Mouse (Mus musculus): Measurements from ENCODE around the gene Adam11. TPM values are rescaled to one million over a fixed set of nuclear protein-coding genes. Genes with fewer than 3 reads are reported as not detected.

Gene Adam11
- total RNA-seq, 2 experiments from 2014 or later: 0.84 to 1.4 TPM

DNA sequence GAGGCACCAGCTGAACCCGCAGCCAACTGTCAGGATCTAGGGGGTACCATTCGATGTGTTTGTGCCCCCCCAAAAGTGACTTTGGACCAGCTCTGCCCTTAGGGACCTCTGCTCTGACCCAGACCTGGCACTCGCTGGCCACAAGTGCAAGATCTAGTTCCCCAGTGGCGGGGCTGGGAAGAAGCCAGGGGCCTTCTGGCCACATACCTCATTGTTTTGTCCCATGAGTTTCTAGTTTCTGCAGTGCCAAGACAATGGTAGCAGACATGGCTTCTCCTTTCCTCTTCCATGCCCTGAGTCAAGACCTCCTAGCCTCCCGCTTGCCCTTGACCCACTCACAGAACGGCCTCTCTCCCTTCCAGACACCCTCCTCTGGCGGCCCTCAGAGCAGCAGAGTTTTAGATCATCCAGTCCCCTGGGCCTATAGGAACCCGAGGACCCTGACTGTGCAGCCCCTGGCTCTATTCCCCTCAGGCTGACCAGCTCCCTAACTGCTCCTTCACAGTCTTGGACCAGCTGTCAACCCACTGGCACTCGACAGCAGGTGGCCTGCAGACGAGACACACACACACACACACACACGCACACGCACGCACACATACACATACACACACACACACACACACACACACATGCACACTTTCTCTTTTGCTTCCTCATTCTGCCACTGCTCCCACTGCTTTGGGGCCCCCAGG lies 8.2 kb upstream of the Adam11 start:
- intact Hi-C loops (cut with DNase I; ENCODE audit: low total_unique reads): no loop called here
- DNase-seq: no peak

GRCm38 (mm10) chr11:102753591-102754324 lies 7.5 kb upstream of the Adam11 start:
- intact Hi-C loops (cut with DNase I; ENCODE audit: low total_unique reads): no loop called here

GRCm38 (mm10) chr11:102754416-102754815 lies 6.8 kb upstream of the Adam11 start:
- DNase-seq: no peak
- intact Hi-C loops (cut with DNase I; ENCODE audit: low total_unique reads): no loop called here

More at GRCm38 (mm10) chr11:102753591-102754324, 7.5 kb upstream of the Adam11 start:
- DNase-seq: no peak

GRCm38 (mm10) chr11:102755391-102755790 lies 5.8 kb upstream of the Adam11 start:
- no peak for DNase-seq

GRCm38 (mm10) chr11:102758977-102759376 lies 2.3 kb upstream of the Adam11 start:
- intact Hi-C loops (cut with DNase I; ENCODE audit: low total_unique reads): no loop called here
- no peak for DNase-seq

More at GRCm38 (mm10) chr11:102755391-102755790, 5.8 kb upstream of the Adam11 start:
- intact Hi-C loops (cut with DNase I; ENCODE audit: low total_unique reads): no loop called here

DNA sequence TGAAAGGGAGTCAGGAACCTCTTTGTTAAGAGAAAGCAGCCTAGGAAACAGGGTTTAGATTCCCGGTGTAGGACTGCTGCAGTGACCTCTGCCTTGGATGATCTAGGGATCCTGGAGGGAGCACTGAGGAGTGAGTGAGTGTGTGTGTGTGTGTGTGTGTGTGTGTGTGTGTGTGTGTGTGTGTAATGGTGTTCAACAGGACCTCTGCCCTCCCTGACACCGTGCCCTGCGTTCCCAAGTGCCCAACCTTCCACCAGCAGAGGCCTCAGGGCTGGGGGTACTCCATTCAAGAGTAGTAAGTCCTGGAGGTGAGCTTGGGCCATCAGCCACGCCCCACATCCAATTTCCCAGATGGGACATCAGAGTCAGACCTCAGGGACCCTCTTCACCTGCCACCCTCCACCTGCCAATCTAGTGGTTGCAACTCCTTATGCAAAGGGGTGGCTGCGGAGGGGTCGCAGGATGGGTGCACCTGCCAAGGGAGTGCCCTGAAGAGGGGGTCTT lies 382 bp upstream of the Adam11 start:
- intact Hi-C loops (cut with DNase I; ENCODE audit: low total_unique reads): no loop called here
- no peak for DNase-seq

DNA sequence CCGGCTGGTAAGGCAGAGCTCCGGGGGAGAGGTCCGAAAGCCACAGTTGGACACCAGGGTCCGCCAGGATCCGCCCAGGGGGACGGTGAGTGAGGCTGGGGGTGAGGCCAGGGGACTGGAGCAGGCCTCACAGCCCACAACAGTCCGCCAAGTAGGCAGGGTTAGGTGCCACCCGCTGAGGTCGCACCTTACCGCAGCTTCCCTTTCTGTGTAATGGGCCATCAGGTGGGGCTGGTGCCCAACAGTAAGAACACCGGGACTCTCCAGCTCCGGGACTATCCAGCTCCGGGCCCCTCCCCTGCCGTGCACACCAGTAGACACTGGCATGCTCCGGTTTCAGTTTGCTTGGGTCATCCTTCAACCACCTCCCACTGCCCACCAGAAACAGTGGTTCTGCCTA lies 1.0 kb downstream of the Adam11 start:
- intact Hi-C loops (cut with DNase I; ENCODE audit: low total_unique reads): no loop called here
- DNase-seq: no peak

DNA sequence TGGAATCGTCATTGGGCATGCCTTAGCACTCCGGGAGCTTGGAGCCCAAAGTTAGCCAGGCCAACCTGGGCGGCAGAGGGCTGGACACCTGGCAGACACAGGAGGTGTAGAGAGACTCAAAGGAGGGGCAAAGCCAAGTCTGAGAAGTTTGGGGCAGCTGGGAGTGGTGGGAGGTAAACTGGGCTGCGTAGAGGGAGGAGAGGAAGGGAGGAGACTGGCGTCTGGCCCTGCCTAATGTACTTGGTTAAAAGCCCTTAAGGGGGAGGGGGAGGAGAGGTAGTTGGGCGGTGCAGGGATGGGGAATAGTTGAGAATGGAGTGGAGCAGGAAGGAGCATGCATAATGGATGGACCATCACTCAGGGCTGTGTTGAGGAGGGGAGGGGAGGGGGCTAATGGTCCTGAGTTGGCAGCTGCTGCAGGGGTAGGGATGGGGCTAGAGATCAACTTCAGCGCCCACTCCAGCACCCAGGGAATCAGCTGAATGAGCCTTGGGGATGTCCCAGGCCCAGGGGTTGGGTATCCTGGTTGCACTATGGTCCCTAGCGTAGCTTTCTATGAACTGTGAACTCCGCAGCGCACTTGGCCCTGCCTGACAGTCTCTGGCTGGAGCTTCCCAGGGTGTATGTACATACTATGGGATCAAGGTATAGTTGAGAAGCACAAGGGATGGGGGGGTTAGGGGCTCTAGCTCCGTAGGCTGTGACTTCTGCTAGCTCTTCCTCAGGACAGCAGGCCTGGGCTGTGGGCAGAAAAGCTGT lies 1.9 kb downstream of the Adam11 start:
- no peak for DNase-seq

GRCm38 (mm10) chr11:102765416-102765815 lies 4.2 kb downstream of the Adam11 start:
- DNase-seq: no peak
- intact Hi-C loops (cut with DNase I; ENCODE audit: low total_unique reads): no loop called here

More for the DNA sequence above, 1.9 kb downstream of the Adam11 start:
- intact Hi-C loops (cut with DNase I; ENCODE audit: low total_unique reads): no loop called here

GRCm38 (mm10) chr11:102767055-102767670 lies 5.9 kb downstream of the Adam11 start:
- intact Hi-C loops (cut with DNase I; ENCODE audit: low total_unique reads): no loop called here
- no peak for DNase-seq

- intact Hi-C loops (cut with DNase I; ENCODE audit: low total_unique reads): no loop called here
- no peak for DNase-seq
Measured at GRCm38 (mm10) chr11:102769141-102769540, 7.9 kb downstream of the Adam11 start.

DNA sequence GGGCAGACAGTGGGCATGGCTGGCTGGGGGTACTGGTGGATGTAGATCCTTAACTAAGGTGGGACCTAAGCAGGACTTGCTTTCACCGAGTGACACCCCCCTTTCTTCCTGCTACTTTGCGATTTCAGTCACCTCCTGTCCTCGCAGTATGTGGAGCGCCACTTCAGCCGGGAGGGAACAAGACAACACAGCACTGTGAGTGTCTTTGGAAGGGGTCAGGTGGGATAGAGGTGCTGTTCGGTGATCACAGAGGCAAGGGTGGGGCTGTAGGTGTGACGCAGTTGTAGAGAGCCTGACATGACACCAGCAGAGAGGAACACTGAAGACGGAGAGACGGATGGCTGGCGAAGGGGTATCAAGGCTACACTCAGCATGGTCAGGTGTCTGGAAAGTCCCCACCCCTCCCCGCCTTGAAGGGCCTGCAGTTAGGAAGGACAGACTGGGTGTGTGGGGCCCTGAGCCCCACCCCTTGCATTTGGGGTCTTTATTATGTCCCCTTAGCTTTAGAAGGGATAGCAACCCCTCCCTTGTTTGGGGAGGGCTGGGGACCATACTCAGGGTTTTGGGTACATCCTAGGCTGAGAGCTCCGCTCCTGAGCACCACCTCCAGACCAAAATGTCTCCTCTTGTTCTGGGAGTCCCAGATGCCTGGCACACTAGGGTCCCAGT lies 8.9 kb downstream of the Adam11 start:
- DNase-seq: no peak
- intact Hi-C loops (cut with DNase I; ENCODE audit: low total_unique reads): loop anchor here (5.0 kb wide), 1 partner anchor 97 kb away; no protein-coding TSS in a partner anchor

- DNase-seq: no peak
- intact Hi-C loops (cut with DNase I; ENCODE audit: low total_unique reads): loop anchor here (5.0 kb wide), 1 partner anchor 96 kb away; no protein-coding TSS in a partner anchor
Measured at GRCm38 (mm10) chr11:102770662-102771435, 9.6 kb downstream of the Adam11 start.

DNA sequence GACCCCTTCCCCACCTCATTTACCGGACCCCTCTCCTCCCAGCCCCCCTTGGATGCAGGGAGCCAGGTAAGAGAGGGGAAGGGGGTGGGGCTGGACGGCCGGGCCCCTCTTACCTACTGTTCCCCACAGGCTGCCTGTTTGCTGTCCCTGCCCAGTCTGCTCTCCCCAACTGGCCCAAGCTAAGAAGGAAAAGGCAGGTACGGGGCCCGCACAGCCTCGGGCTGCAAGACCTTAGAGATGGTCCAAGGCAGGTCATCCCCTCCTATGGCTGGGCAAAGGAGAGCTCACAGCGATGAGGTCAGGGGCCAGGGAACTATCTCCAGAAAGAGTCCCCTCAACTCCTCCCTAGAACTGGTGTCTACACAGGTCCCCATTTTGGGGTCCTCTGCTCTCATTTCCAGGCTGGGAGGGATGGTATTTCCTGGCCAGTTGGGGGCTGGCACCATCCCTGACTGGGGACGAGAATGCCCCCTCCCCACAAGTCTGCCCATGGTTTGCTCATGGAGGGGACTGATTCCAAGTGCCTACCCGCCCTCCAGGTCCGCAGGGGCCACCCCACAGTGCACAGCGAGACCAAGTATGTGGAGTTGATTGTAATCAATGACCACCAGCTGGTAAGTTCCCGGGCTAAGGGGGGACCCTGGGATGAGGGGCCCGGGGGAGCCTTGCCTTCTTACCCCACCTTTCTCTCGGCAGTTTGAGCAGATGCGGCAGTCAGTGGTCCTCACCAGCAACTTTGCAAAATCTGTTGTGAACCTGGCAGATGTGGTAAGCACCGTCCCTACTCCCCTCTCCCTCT lies 10.9 kb downstream of the Adam11 start:
- intact Hi-C loops (cut with DNase I; ENCODE audit: low total_unique reads): loop anchor here (5.0 kb wide), 1 partner anchor 95 kb away; no protein-coding TSS in a partner anchor
- no peak for DNase-seq

DNA sequence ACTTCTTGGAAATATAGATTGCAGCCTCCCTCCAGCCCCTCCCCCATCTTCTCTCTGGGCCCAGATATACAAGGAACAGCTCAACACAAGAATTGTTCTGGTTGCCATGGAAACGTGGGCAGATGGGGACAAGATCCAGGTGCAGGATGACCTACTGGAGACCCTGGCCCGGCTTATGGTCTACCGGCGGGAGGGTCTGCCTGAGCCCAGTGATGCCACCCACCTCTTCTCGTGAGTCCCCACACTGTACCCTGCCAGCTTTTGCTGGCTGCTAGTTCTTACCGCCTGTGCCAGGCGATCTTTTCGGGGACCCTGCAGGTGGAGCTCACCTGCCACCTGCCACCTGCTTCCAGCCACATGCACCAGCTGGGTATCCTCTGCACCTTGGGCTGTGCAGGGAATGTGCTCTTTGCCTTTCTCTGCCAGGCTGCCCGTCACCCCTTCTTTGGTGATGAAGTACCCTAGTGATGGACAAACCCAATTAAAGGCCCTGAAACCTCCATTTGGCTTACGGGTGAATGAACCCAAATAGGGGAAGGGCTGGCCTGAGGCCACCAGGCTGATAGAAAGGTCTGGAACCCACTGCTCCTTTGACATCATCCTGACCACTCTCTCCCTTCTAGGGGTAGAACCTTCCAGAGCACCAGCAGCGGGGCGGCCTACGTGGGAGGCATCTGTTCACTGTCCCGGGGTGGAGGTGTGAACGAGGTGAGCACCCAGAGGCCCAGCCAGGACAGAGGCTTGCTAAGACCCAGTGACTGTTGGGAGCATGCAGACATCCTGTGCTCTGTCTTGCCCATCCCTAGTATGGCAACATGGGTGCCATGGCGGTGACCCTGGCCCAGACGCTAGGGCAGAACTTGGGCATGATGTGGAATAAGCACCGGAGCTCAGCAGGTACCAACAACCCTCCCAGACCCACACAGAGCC lies 11.8 kb downstream of the Adam11 start:
- DNase-seq: no peak
- intact Hi-C loops (cut with DNase I; ENCODE audit: low total_unique reads): loop anchor here (5.0 kb wide), 1 partner anchor 94 kb away; no protein-coding TSS in a partner anchor

Measured in gastrocnemius, postnatal 14 days (tissue).